Mouse (Mus musculus) myocyte (in vitro differentiated cells): ENCODE measurements around the gene Vangl1. TPM values are rescaled to one million over a fixed set of nuclear protein-coding genes. Genes with fewer than 3 reads are reported as not detected.

Experiments used
- H3K27me3 ChIP-seq: one replicate; pipeline ENCODE4 v1.6.1; 2011; ENCODE audit not compliant: control insufficient read depth, insufficient read depth, insufficient read length
- H3K36me3 ChIP-seq: one replicate; pipeline ENCODE4 v1.6.1; 2011; ENCODE audit not compliant: control insufficient read depth, insufficient read depth
- H3K4me2 ChIP-seq: one replicate; pipeline ENCODE4 v1.6.1; 2011; ENCODE audit warnings: low read depth, control low read depth
- H3K4me3 ChIP-seq: one replicate; pipeline ENCODE4 v1.5.1; 2011; ENCODE audit warnings: mild to moderate bottlenecking, control low read depth, moderate library complexity
- H3K79me2 ChIP-seq: one replicate; pipeline ENCODE4 v1.6.1; 2011; ENCODE audit not compliant: control insufficient read depth, insufficient read depth
- H3ac ChIP-seq: one replicate; pipeline ENCODE4 v1.6.1; 2011; ENCODE audit not compliant: control insufficient read depth, insufficient read length
- CEBPB ChIP-seq: IDR thresholded peaks from 2 replicates; pipeline ENCODE4 v1.6.1; 2011; ENCODE audit warnings: mild to moderate bottlenecking, moderate library complexity; ENCODE audit not compliant: poor library complexity, insufficient read depth, severe bottlenecking
- E2F4 ChIP-seq: IDR thresholded peaks from one replicate; pipeline ENCODE4 v1.6.1; 2011; ENCODE audit warnings: mild to moderate bottlenecking, control low read depth, moderate library complexity; ENCODE audit not compliant: insufficient read depth
- MAX ChIP-seq: IDR thresholded peaks from one replicate; pipeline ENCODE4 v1.6.1; 2011; ENCODE audit warnings: low read depth, mild to moderate bottlenecking, control low read depth
- MYOD1 ChIP-seq, 3 experiments: IDR thresholded peaks; one replicate each; pipeline ENCODE4 v1.6.1; 2011; ENCODE audit warnings: control low read depth in 2 of 3, low read depth in 2 of 3, mild to moderate bottlenecking in 2 of 3, moderate library complexity in 1 of 3; ENCODE audit not compliant: insufficient read length in 2 of 3, control insufficient read depth in 1 of 3
- MYOG ChIP-seq, 3 experiments: IDR thresholded peaks; one replicate each; pipeline ENCODE4 v1.6.1; 2011; ENCODE audit warnings: control low read depth in 2 of 3, low read depth in 2 of 3, mild to moderate bottlenecking in 2 of 3; ENCODE audit not compliant: insufficient read length in 2 of 3, control insufficient read depth in 1 of 3, insufficient read depth in 1 of 3
- POLR2A ChIP-seq: IDR thresholded peaks from one replicate; pipeline ENCODE4 v1.6.1; 2011; ENCODE audit warnings: low read depth, mild to moderate bottlenecking, control low read depth, moderate library complexity; ENCODE audit not compliant: insufficient read length
- POLR2AphosphoS2 ChIP-seq: IDR thresholded peaks from one replicate; pipeline ENCODE4 v1.6.1; 2011; ENCODE audit warnings: low read depth, control low read depth; ENCODE audit not compliant: insufficient read length
- REST ChIP-seq: IDR thresholded peaks from one replicate; pipeline ENCODE4 v1.6.1; 2011; ENCODE audit warnings: mild to moderate bottlenecking, control low read depth, moderate library complexity; ENCODE audit not compliant: insufficient read depth, insufficient read length
- SRF ChIP-seq: IDR thresholded peaks from one replicate; pipeline ENCODE4 v1.6.1; 2011; ENCODE audit warnings: low read depth; ENCODE audit not compliant: control insufficient read depth, insufficient read length
- TCF12 ChIP-seq: IDR thresholded peaks from one replicate; pipeline ENCODE4 v1.6.1; 2011; ENCODE audit warnings: mild to moderate bottlenecking, control low read depth; ENCODE audit not compliant: poor library complexity, insufficient read depth, severe bottlenecking
- TCF3 ChIP-seq: IDR thresholded peaks from one replicate; pipeline ENCODE4 v1.6.1; 2011; ENCODE audit warnings: low read depth, control low read depth; ENCODE audit not compliant: insufficient read length
- USF1 ChIP-seq: IDR thresholded peaks from one replicate; pipeline ENCODE4 v1.6.1; 2011; ENCODE audit warnings: low read depth, mild to moderate bottlenecking, control low read depth, moderate library complexity
- polyA plus RNA-seq: library from polyadenylated mRNA; unstranded; fragments of >200 nt; fragmentation: generic; extraction: Trizol; gene quantifications from one replicate; pipeline ENCODE4 v1.2.1, GENCODE M21; 2012; ENCODE audit warnings: missing spikeins

Gene Vangl1
- polyA plus RNA-seq, 1 experiment = 21.2 TPM

DNA sequence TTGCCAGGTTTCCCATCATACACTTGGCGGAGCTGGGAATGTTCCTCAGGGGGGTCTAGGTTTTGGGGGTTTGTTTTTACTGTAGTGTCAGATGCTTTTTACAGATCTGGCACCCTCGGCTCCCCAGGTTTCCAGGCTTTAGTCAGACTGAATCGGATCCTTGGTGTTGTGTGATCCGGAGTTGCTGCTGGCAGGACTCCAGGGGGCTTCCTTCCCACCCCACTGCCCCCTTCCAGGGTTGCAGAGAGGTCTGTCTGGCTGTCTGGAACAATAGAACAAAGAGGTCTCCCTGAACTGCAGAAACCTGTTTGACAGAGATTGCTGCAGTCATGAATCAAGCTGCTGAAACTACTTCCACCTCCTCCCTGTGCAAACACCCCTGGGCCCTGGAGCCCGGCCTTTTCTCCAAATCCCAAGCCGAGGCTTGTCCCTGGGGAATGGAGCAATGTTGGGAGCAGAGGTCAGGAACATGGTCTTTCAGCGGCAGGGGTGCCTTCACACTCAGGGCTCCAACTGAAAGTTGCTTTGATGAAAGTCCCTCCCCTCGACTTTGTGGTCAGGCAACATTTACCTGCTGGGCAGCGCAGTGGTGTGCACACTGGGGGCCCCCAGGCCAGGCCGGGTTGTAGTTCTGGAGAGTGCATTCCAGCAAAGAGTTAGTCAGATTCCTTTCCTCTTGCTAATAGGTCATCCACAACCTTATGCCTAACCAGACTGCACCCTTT, 68.9 kb downstream of the Vangl1 start:
- Histone ChIP-seq H3K36me3 (no peaks in the 10 kb centered on the region), H3K27me3 (no peaks in the 10 kb centered on the region), H3K4me2 (no peak overlapping the region), H3K4me3 (no peak overlapping the region), H3ac (no peak overlapping the region), H3K79me2 (no peaks in the 10 kb centered on the region)
- TF ChIP-seq REST (no peak), POLR2AphosphoS2 (no peak), TCF12 (no peak), TCF3 (no peak), MAX (no peak), E2F4 (no peak), MYOG (IDR thresholded peaks at IDR 0.05; ENCODE audit: control insufficient read depth in 1 of 3, insufficient read depth in 1 of 3, insufficient read length in 2 of 3, low read depth in 2 of 3) (no peak), MYOD1 (IDR thresholded peaks at IDR 0.05; ENCODE audit: control insufficient read depth in 1 of 3, insufficient read length in 2 of 3, low read depth in 2 of 3) (no peak), POLR2A (no peak), SRF (no peak), CEBPB (no peak), USF1 (no peak)

DNA sequence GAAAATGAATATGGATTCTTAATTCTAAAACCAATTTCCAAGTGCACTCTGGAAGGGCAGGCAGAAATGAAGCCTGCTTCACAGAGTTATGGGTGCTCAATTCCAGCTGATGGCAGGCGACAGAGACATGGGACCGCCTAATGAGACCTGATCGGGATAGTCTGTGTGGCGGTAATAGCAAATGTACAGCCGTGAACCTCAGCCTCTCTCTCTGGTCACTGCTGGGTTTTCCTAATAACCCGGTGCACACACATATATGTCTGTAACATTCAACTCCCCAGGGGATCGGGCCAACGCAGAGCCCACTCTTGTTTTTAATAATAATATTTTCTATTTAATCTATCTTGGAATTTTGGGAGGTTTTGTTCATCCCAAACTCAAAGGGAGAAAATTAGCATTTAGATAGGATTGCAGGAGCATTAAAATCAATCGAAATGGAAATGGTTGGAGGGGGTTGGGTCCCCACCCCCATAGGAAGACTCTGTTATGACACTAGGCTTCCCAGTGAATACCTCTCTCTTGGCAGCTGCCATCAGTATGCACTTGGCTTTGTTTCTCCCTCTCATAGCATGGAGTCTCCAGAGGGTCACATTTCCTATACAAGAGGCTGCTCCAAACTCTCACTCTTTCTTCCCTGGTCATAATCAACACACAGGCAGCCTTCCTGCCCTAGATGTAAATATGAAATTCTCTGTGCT, 72.7 kb downstream of the Vangl1 start:
- Histone ChIP-seq H3K27me3 (no peaks in the 10 kb centered on the region), H3K79me2 (no peaks in the 10 kb centered on the region), H3K4me3 (no peak overlapping the region), H3K4me2 (no peak overlapping the region), H3ac (no peak overlapping the region), H3K36me3 (no peaks in the 10 kb centered on the region)
- TF ChIP-seq POLR2A (no peak), TCF12 (no peak)

DNA sequence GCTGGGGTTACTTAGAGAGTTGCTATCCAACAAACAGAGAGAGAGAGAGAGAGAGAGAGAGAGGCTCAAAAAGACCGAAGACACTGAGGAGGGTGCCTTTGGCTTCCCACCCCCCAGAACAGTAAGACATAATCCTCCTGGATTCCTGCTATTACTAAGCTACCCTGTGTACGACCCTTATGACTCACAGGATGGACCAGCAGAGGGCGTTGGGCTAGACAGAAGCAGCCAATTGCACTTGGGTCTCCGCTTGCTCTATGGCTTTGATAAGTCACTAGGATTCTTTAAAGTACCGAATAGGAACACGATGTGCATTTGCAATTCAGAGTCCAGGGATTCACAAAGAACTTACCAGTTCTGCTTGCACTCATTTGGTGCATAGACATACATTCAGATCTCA, 74.0 kb downstream of the Vangl1 start:
- H3K4me2 ChIP-seq = no peak overlapping the region
- H3ac ChIP-seq = no peak overlapping the region
- H3K4me3 ChIP-seq = no peak overlapping the region
- H3K36me3 ChIP-seq = no peaks in the 10 kb centered on the region
- no peaks in the 10 kb centered on the region for H3K27me3 ChIP-seq
- no peaks in the 10 kb centered on the region for H3K79me2 ChIP-seq
- TF ChIP-seq MYOD1 (IDR thresholded peaks at IDR 0.05; ENCODE audit: control insufficient read depth in 1 of 3, insufficient read length in 2 of 3, low read depth in 2 of 3) (no peak), POLR2A (no peak), SRF (no peak), USF1 (no peak), MAX (no peak)

DNA sequence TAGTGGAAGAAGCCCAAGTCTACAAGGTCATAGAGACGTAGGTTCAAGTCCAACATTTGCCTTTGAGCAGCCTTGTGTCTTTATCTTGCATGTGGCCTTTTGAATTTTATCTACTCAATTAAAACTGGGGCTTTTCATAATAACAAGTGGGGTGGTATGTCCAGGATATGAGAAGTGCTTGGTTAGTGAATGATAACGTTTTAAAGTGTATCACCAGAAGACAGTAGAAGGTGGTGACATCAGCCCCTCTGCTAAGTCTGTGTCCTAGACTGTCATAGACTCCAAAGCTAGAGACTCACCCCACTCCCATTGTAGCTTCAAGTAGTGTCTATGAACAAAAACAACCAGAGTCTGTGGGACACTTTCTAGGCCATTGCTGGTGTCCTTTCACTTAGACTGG, 76.3 kb downstream of the Vangl1 start:
- no peak overlapping the region for H3K4me3 ChIP-seq
- H3K36me3 ChIP-seq = no peaks in the 10 kb centered on the region
- H3K27me3 ChIP-seq = no peaks in the 10 kb centered on the region
- H3K4me2 ChIP-seq = no peak overlapping the region
- H3ac ChIP-seq = no peak overlapping the region
- no peaks in the 10 kb centered on the region for H3K79me2 ChIP-seq
- TF ChIP-seq CEBPB (no peak), REST (no peak), E2F4 (no peak), TCF12 (no peak), SRF (no peak), MYOG (IDR thresholded peaks at IDR 0.05; ENCODE audit: control insufficient read depth in 1 of 3, insufficient read depth in 1 of 3, insufficient read length in 2 of 3, low read depth in 2 of 3) (no peak), USF1 (no peak)

DNA sequence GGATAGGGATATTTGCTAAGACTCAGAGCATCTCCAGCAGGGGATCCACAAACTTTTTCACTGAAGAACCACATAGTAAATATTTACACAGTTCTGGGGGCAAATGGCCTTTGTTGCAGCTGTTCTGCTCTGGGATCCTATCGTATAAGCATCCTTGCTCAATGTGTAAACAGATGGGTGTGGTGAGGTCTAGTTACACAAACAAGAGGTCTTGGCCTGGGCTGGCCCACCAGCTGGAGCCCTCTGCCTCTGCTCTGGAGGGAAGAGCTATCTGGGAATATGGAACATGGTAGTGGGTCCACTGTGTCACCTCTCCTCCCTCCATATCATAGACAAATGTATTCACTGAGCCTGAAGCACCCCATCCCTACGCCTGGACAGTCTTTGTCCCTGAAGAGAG, 77.4 kb downstream of the Vangl1 start:
- Histone ChIP-seq H3K27me3 (no peaks in the 10 kb centered on the region), H3K79me2 (no peaks in the 10 kb centered on the region), H3K4me3 (no peak overlapping the region), H3ac (no peak overlapping the region), H3K36me3 (no peaks in the 10 kb centered on the region), H3K4me2 (no peak overlapping the region)
- TF ChIP-seq TCF3 = no peak
- TF ChIP-seq E2F4 = no peak
- TF ChIP-seq TCF12 = no peak
